Comparison of ENCODE assay signal across 21 mouse cellular contexts in genomic region chr9:44982531-44982930, GRCm38 (mm10). TPM values are rescaled to one million over a fixed set of nuclear protein-coding genes. Genes with fewer than 3 reads are reported as not detected.
"Had no signal": no experiment of that assay in that cellular context is flagged by ENCODE, and none has a peak within 500 bp of the region (broad histone marks: within the 10 kb centered on the region; RNA-seq: fewer than 3 reads in every experiment).

No protein-coding gene starts in this region.

- H3K4me3 ChIP-seq: layer of hippocampus, adult 2 months; limb, embryonic 13.5 days; midbrain, embryonic 10.5 days; midbrain, embryonic 15.5 days; neural tube, embryonic 13.5 days had no signal

- H3K4me1 ChIP-seq: limb, embryonic 13.5 days; midbrain, embryonic 15.5 days; neural tube, embryonic 13.5 days had no signal

- ATAC-seq: inflammation-experienced regulatory T-cells, adult 6 months; intestine, postnatal 0 days; midbrain, embryonic 15.5 days had no signal

- H3K27ac ChIP-seq: layer of hippocampus, adult 2 months; limb, embryonic 13.5 days; liver, embryonic 14.5 days; midbrain, embryonic 10.5 days; midbrain, embryonic 15.5 days; neural tube, embryonic 13.5 days had no signal

- H3K36me3 ChIP-seq: limb, embryonic 13.5 days; midbrain, embryonic 10.5 days; midbrain, embryonic 15.5 days; neural tube, embryonic 13.5 days had no signal

- DNase-seq: kidney, postnatal 10 days; kidney, postnatal 4 days; left cerebral cortex, postnatal 4 days; lung, adult 18-20 months; retina, postnatal 1 day; right cerebral cortex, postnatal 14 days had no signal

- H3K27me3 ChIP-seq: midbrain, embryonic 15.5 days; neural tube, embryonic 13.5 days had no signal

RNA-seq across cellular contexts. Expression of gene Cd3d, which starts 0.9 kb away (rescaled TPM):
- total RNA-seq: layer of hippocampus, adult 2 months; layer of hippocampus, postnatal 10 days; left cerebral cortex, adult 18-20 months; left cerebral cortex, postnatal 10 days; left cerebral cortex, postnatal 4 days had no signal
- polyA plus RNA-seq: kidney, embryonic 14.5 days; limb, embryonic 13.5 days; midbrain, embryonic 10.5 days; midbrain, embryonic 15.5 days; neural tube, embryonic 13.5 days; stomach, embryonic 14.5 days had no signal

RNA-seq across cellular contexts. Expression of gene Cd3g, which starts 2.3 kb away (rescaled TPM):
- total RNA-seq: layer of hippocampus, adult 2 months; layer of hippocampus, postnatal 10 days; left cerebral cortex, adult 18-20 months; left cerebral cortex, postnatal 10 days; left cerebral cortex, postnatal 4 days had no signal
- polyA plus RNA-seq: kidney, embryonic 14.5 days; midbrain, embryonic 10.5 days; midbrain, embryonic 15.5 days; neural tube, embryonic 13.5 days had no signal

RNA-seq across cellular contexts. Expression of gene Cd3e, which starts 26.9 kb away (rescaled TPM):
- total RNA-seq: layer of hippocampus, adult 2 months; layer of hippocampus, postnatal 10 days; left cerebral cortex, adult 18-20 months; left cerebral cortex, postnatal 10 days; left cerebral cortex, postnatal 4 days; megakaryocyte progenitor cell, adult 5-6 weeks had no signal
- polyA plus RNA-seq: kidney, embryonic 14.5 days; limb, embryonic 13.5 days; liver, embryonic 14.5 days; midbrain, embryonic 10.5 days; stomach, embryonic 14.5 days had no signal

RNA-seq across cellular contexts. Expression of gene Mpzl2, which starts 57.1 kb away (rescaled TPM):
- total RNA-seq: megakaryocyte progenitor cell, adult 5-6 weeks; monocyte, adult 5-6 weeks had no signal
- polyA plus RNA-seq: inflammation-experienced regulatory T-cells, adult 6 months had no signal
